Mouse (Mus musculus) liver, postnatal 0 days (tissue): Measurements from ENCODE around the gene Lrrc7.

ENCODE experiments used
- CTCF ChIP-seq: sonication (generic); IDR thresholded peaks from 2 replicates; pipeline ENCODE4 v1.5.1; 2016; ENCODE audit warnings: antibody characterized with exemption, low read depth
- EP300 ChIP-seq: IDR thresholded peaks from 2 replicates; pipeline ENCODE4 v1.6.1; 2016; ENCODE audit warnings: antibody characterized with exemption, low read depth, mild to moderate bottlenecking

DNA sequence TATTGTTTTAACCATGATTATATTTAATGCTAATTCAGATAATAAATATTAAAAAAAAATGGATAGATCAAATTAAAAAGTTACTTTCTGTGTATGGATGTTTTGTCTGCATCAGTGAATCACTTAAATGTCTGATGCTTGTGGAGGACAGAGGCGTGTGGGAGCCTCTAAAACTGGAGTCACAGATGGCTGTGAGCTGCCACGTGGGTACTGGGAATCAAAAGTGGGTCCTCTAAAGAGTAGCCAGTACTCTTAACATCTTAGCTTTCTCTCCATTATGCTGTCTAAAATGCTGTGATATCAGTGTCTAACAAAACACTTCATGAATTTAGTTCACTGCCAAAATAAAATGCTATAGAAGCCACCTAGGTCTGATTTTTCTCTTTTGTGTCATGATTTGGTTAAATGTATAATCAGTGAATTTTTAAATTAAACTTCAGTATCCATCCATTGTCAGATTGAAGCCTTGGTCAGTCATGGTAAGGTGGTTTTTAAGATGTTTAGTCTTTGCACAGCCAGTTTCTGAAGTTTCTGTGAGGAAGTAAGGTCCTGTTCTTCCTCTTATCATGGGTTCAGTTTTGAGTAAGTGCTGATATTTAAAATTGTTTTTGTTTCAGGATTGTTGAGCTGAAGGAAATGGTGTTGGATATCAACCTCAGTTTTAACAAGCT is 501.3 kb downstream of the Lrrc7 start:
- no peak for TF ChIP-seq CTCF
- TF ChIP-seq EP300: no peak
